Mouse (Mus musculus): ENCODE results near the gene Gm7534. TPM values are rescaled to one million over a fixed set of nuclear protein-coding genes. Genes with fewer than 3 reads are reported as not detected.
"Not testable (repeated sequence)": the region's sequence is repeated elsewhere in the genome, so short reads cannot be mapped to it uniquely, and the experiment has no call there.

Gm7534 gene
- total RNA-seq, 2 experiments from 2014 or later, result not detected

- no peak for DNase-seq (ENCODE audit: extremely low spot score in 1 of 2, low spot score in 2 of 2)
- intact Hi-C loops (cut with DNase I), result no loop called here
These were observed 47.3 kb downstream of the Gm7534 start for GRCm38 (mm10) chr4:134155531-134155930.

DNA sequence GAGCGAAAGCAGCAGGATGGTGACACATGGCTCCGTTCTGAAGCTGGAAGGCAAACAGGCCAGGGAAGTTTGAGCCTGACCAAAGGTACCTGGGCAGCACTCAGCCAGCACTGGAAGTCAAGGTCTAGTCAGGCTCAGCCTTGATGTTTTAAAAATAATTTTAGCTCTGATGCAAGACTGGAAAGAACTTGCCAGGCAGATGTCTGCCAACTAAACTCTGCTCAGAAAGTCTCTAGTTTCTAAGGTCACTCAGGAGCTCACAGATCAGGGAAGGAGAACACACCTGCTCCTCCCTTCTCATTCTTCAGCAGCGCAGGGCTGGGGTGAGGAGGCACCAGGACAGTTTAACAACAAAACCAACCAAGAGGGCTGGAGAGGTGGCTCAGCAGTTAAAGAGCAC lies 48.5 kb downstream of the Gm7534 start:
- no peak for DNase-seq (ENCODE audit: extremely low spot score in 1 of 2, low spot score in 2 of 2)
- intact Hi-C loops (cut with DNase I), result no loop called here

DNA sequence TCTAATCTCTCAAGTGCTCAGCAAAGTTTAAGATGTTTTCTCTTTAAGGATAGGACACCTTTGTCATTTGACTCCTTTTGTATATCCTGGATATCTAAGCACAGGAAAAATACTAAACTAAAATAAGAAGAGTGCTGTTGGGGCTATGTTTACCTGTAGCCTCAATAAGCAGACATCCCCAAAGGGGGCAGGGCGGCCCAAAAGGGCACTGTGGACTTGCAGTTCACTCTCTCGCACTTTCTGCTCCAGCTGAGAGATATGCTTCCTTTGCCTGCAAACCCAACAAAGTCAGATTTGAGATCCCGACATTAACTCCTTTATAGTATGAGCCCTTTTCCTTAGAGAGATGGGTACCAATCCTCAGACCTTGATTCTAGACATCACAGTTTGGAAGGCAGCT lies 49.1 kb downstream of the Gm7534 start:
- DNase-seq (ENCODE audit: extremely low spot score in 1 of 2, low spot score in 2 of 2), result no peak

GRCm38 (mm10) chr4:134152112-134152511 lies 50.7 kb downstream of the Gm7534 start:
- intact Hi-C loops (cut with DNase I), result no loop called here
- DNase-seq (ENCODE audit: extremely low spot score in 1 of 2, low spot score in 2 of 2), result no peak

More for the DNA sequence above, 49.1 kb downstream of the Gm7534 start:
- intact Hi-C loops (cut with DNase I), result no loop called here

- DNase-seq (ENCODE audit: extremely low spot score in 1 of 2, low spot score in 2 of 2), result no peak
- intact Hi-C loops (cut with DNase I), result no loop called here
These were observed 53.4 kb downstream of the Gm7534 start for GRCm38 (mm10) chr4:134149389-134149788.

GRCm38 (mm10) chr4:134144297-134144696 lies 58.5 kb downstream of the Gm7534 start:
- intact Hi-C loops (cut with DNase I); DNase-seq (ENCODE audit: extremely low spot score in 1 of 2, low spot score in 2 of 2): not testable (repeated sequence)

Other genes with a start within 250 kb of the Gm7534 start
- gene Hmgn2, start 234.4 kb downstream of the Gm7534 start, total RNA-seq (2021), result 100 to 1,000 TPM; 181 to 183 TPM
- gene Dhdds, start 202.1 kb downstream of the Gm7534 start, total RNA-seq (2021), result 10 to 100 TPM; 57.1 to 61.4 TPM
- gene Lin28a, start 184.2 kb downstream of the Gm7534 start, total RNA-seq (2021), result not detected
- gene Zfp683, start 149.2 kb downstream of the Gm7534 start, total RNA-seq (2021), result not detected
- 1 to 10 TPM; 2.9 to 3.5 TPM for gene Crybg2, start 142.2 kb downstream of the Gm7534 start, total RNA-seq (2021)
- 1 to 10 TPM; 1.3 to 1.6 TPM for gene Cd52, start 107.9 kb downstream of the Gm7534 start, total RNA-seq (2021)
- gene Ubxn11, start 100.4 kb downstream of the Gm7534 start, total RNA-seq (2021), result 10 to 100 TPM; 22.6 to 24.9 TPM
- 100 to 1,000 TPM; 217 to 225 TPM for gene Sh3bgrl3, start 74.2 kb downstream of the Gm7534 start, total RNA-seq (2021)
- gene Cep85, start 15.9 kb downstream of the Gm7534 start, total RNA-seq (2021), result 10 to 100 TPM in 1 of 2 experiments, 1 to 10 TPM in 1; 9.2 to 10.9 TPM
- not detected for gene Catsper4, start 24.4 kb upstream of the Gm7534 start, total RNA-seq (2021)
- under 1 TPM; 0.24 to 0.61 TPM for gene Cnksr1, start 35.4 kb upstream of the Gm7534 start, total RNA-seq (2021)
- not detected for gene E130218I03Rik, start 40.7 kb upstream of the Gm7534 start, total RNA-seq (2021)
- 10 to 100 TPM; 13.4 to 13.7 TPM for gene Zfp593, start 42.6 kb upstream of the Gm7534 start, total RNA-seq (2021)
- gene Gm30191, start 43.9 kb upstream of the Gm7534 start, total RNA-seq (2021), result not detected
- 1 to 10 TPM; 3.3 to 3.7 TPM for gene Grrp1, start 51.1 kb upstream of the Gm7534 start, total RNA-seq (2021)
- gene Pdik1l, start 84.9 kb upstream of the Gm7534 start, total RNA-seq (2021), result 10 to 100 TPM; 26.1 to 26.2 TPM
- under 1 TPM; 0.66 to 0.87 TPM for gene Trim63, start 112.1 kb upstream of the Gm7534 start, total RNA-seq (2021)
- gene Slc30a2, start 140.2 kb upstream of the Gm7534 start, total RNA-seq (2021), result not detected
- 10 to 100 TPM; 29.6 to 31.2 TPM for gene Extl1, start 180.8 kb upstream of the Gm7534 start, total RNA-seq (2021)
- gene Pafah2, start 193.3 kb upstream of the Gm7534 start, total RNA-seq (2021), result 10 to 100 TPM; 11.3 to 12.9 TPM

Measured in left cerebral cortex, postnatal 10 days (tissue).